Mouse (Mus musculus) layer of hippocampus, adult 18-20 months (tissue): Measurements from ENCODE around the gene Proser1. TPM values are rescaled to one million over a fixed set of nuclear protein-coding genes. Genes with fewer than 3 reads are reported as not detected.

ENCODE experiments used
- total RNA-seq, 2 experiments: library from RNA; stranded (reverse); gene quantifications; 2 replicates each; pipeline ENCODE4 v1.2.3; 2021

Gene Proser1
- total RNA-seq, 2 experiments from 2014 or later, result 21.1 to 21.6 TPM

Other genes starting within 250 kb of the Proser1 start
- gene Nhlrc3, start 334 bp upstream of the Proser1 start, total RNA-seq, result 1 to 10 TPM; 8.3 to 8.6 TPM
- gene Stoml3, start 25.0 kb downstream of the Proser1 start, total RNA-seq, result 1 to 10 TPM in 1 of 2 experiments, under 1 TPM in 1; 0.87 to 1.5 TPM
- 1 to 10 TPM; 2.0 to 2.1 TPM for gene Frem2, start 193.7 kb downstream of the Proser1 start, total RNA-seq